Mouse (Mus musculus): ENCODE measurements around the gene Tekt3.

- TF ChIP-seq POLR2A (IDR thresholded peaks at IDR 0.05; ENCODE audit: insufficient read depth, low read depth, low read length) (no peak), CTCF (IDR thresholded peaks at IDR 0.05; ENCODE audit: insufficient read depth, low read depth, low read length) (no peak)
Observed at GRCm38 (mm10) chr11:63125832-63126456, 64.5 kb downstream of the Tekt3 start.

All from olfactory bulb, adult 2 months (tissue).